Mouse (Mus musculus) gonadal fat pad, adult 2 months (tissue): Measurements from ENCODE around the gene Swt1. TPM values are rescaled to one million over a fixed set of nuclear protein-coding genes. Genes with fewer than 3 reads are reported as not detected.
"Not testable (repeated sequence)": the region's sequence is repeated elsewhere in the genome, so short reads cannot be mapped to it uniquely, and the experiment has no call there.

ENCODE experiments used
- DNase-seq: peaks from one replicate; pipeline ENCODE4 v3.0.0-alpha.2; 2012; ENCODE audit warnings: low read depth
- polyA plus RNA-seq: library from polyadenylated mRNA; depleted of rRNA; stranded (reverse); fragments of >200 nt; gene quantifications from 2 replicates; pipeline ENCODE4 v1.2.3, GENCODE M21; 2012; rRNA removed

Gene Swt1
- polyA plus RNA-seq, result 6.9 and 10.6 TPM in 2 replicates

- peak; percentile 94 for DNase-seq
Observed at GRCm38 (mm10) chr1:151428263-151429221, at the start of gene Swt1, which contains the start of gene Trmt1l. Gene Swt1 (minus strand): TSS chr1:151428455. Gene Trmt1l (plus strand): TSS chr1:151428542.

GRCm38 (mm10) chr1:151472386-151472785 lies 44.1 kb upstream of the Swt1 start:
- DNase-seq, result not testable (repeated sequence)

GRCm38 (mm10) chr1:151471429-151471828 lies 43.2 kb upstream of the Swt1 start:
- no peak for DNase-seq

- no peak for DNase-seq
Observed at GRCm38 (mm10) chr1:151466571-151466970, 38.3 kb upstream of the Swt1 start.

GRCm38 (mm10) chr1:151464914-151465313 lies 36.7 kb upstream of the Swt1 start:
- DNase-seq, result no peak

GRCm38 (mm10) chr1:151461265-151461664 lies 33.0 kb upstream of the Swt1 start:
- no peak for DNase-seq

- no peak for DNase-seq
Observed at GRCm38 (mm10) chr1:151457087-151457486, 28.8 kb upstream of the Swt1 start.

GRCm38 (mm10) chr1:151451946-151452345 lies 23.7 kb upstream of the Swt1 start:
- DNase-seq, result no peak

- no peak for DNase-seq
Observed at GRCm38 (mm10) chr1:151450851-151451250, 22.6 kb upstream of the Swt1 start.

- DNase-seq, result no peak
Observed at GRCm38 (mm10) chr1:151449866-151450265, 21.6 kb upstream of the Swt1 start.

GRCm38 (mm10) chr1:151435431-151435830 lies 7.2 kb upstream of the Swt1 start:
- DNase-seq, result no peak

GRCm38 (mm10) chr1:151429316-151429715 lies 1.1 kb upstream of the Swt1 start:
- DNase-seq, result no peak

- no peak for DNase-seq
Observed at GRCm38 (mm10) chr1:151427888-151428262, 380 bp downstream of the Swt1 start.

- no peak for DNase-seq
Observed at GRCm38 (mm10) chr1:151426947-151427600, 1.2 kb downstream of the Swt1 start.

- no peak for DNase-seq
Observed at GRCm38 (mm10) chr1:151422178-151422577, 6.1 kb downstream of the Swt1 start.

GRCm38 (mm10) chr1:151409827-151410226 lies 18.4 kb downstream of the Swt1 start:
- DNase-seq, result no peak

- DNase-seq, result no peak
Observed at GRCm38 (mm10) chr1:151390029-151390428, 38.2 kb downstream of the Swt1 start.

GRCm38 (mm10) chr1:151377353-151377752 lies 50.9 kb downstream of the Swt1 start:
- no peak for DNase-seq

- no peak for DNase-seq
Observed at GRCm38 (mm10) chr1:151372823-151373222, 55.4 kb downstream of the Swt1 start.

- no peak for DNase-seq
Observed at GRCm38 (mm10) chr1:151371543-151371942, 56.7 kb downstream of the Swt1 start.

- no peak for DNase-seq
Observed at GRCm38 (mm10) chr1:151370573-151370972, 57.7 kb downstream of the Swt1 start.

GRCm38 (mm10) chr1:151368444-151368843 lies 59.8 kb downstream of the Swt1 start:
- DNase-seq, result no peak
